Mouse (Mus musculus): Measurements from ENCODE around the gene Mef2d.
A peak's percentile ranks its signal among the peaks of the same experiment; 100 is the strongest.

The Mef2d gene

DNA sequence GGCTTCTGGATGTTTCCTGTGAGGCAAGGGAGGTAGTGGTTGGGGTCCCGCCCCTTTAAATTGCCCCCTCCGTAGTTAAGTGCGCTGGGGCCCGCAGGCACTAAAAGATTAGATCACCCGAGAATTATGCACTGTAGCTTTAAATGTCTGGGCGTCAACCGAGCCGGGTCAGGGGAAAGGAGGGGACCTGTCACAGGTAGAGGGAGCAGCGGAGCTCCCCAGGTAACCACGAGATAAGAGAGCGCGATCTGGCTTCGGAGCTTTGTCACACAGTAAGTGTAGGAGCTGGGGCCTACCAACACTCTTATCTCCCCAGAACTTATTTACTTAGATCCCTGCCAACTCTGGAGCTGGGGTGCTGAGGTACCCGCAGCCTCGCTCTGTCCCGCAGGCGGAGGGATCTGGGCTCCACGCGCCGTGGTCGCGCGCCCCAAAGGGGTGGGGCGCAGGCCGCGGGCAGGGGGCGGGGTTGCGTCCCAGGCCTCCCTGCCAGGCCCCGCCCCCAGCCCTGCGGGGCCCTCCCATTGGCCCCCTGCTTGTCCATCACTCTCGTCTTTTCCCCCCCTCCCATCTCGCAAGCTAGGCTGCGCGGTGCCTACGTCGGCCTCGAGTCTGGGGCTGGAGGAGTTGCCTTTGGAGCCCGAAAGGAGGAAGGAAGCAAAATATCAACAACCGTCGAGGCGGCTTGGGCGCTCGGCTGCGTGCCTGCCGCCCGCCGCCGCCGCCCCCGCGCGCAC lies at the start of gene Mef2d:
Mef2d (plus strand) TSS at position 586 of the 737 bp plus-strand sequence.
- DNase-seq (ENCODE audit: low spot score in 2 of 2) = peak; percentile 95

DNA sequence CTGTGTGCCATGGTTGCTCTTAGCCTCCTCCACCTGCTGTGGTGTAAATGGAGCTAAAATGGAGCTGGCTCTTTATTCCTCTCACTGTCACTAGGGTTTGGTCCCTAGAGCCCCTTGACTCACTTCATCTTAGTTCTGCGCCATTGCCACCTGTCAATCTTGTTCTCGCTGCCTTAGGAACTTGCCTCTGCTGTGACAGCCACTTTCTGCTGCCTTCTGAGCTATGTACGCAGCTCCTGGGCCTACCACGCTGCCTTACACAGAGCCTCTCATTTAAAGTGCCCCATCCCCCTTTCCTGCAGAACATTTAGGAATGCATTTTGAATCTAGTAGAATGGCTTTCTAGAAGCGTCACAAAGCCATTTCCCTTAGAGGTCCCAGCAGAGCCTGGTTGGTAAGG lies 48.0 kb upstream of the Mef2d start:
- DNase-seq (ENCODE audit: low spot score in 2 of 2) = no peak

DNA sequence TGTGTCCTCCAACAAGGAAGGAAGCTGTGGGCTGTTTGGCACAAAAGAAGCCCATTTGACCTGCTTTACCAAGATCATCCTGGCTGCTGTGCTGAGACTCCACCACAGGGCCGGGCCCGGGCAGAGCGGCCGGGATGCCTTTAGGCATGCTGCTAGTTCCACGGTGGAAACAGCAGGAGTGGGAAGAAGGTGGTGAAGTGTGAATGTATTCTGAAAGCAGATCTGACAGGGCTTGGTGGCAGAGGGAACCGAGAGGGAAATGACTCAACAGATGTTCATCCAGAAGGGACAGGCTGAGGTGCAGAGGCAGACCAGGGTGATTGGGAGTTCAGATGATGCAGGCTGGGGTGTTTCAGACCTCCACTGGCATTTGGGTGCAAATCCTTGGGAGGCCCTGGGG lies 44.5 kb upstream of the Mef2d start:
- no peak for DNase-seq (ENCODE audit: low spot score in 2 of 2)

DNA sequence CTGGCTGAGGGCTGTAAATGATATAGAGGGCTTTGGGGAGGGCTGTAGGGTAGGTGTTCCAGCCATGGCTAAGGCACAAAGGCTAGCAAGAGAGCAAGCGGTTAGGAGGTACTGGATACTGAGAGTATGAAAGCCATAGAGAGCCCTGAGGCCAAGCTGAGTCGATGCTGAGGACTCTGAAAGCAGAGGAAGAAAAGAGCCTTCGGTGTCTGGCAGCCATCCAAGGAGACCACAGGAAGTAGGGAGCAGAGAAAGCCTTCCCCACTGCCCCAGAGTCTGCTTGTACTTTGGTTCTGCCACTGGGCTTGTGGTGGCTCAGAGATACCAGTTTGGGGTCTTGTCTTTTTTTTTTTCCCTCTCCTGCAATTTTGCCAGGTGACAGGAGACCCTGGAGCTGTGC lies 41.9 kb upstream of the Mef2d start:
- DNase-seq (ENCODE audit: low spot score in 2 of 2) = no peak

DNA sequence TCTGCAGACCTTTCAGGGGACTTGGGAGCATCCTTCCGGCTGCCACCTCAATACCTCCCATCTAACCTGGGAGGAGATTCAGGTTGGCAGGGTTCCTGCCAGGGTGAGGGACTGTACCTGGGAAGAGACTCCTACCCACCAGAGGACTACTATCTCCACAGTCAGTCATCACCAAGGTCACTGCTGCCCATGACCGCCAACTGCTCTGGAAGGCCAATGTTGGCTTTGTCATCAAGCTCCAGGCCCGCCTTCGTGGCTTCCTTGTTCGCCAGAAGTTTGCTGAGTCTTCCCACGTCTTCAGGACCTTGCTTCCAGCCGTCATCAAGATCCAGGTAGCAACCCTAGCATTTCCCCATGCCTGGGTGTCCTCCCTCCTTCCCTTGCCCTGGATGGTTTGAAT lies 40.4 kb upstream of the Mef2d start:
- DNase-seq (ENCODE audit: low spot score in 2 of 2) = no peak

DNA sequence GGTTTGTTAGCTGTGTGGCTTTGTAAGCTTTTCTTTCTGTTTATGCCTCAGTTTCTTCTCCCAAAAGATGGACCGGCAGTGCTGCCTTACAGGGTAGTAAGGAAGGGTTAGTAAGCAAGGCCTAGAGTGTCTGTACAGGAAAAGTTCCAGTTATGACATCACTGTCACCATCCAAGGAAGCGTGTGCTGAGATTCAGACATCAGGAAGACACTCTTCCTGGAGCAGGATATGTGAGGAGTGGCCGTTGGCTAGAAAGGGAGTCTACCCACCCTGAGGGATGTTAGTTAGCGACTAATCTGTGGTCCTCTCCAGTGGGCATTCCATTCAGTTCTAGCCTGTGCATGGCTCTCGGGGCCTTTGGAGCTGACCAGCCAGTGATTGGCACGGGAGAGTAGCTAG lies 40.0 kb upstream of the Mef2d start:
- no peak for DNase-seq (ENCODE audit: low spot score in 2 of 2)

DNA sequence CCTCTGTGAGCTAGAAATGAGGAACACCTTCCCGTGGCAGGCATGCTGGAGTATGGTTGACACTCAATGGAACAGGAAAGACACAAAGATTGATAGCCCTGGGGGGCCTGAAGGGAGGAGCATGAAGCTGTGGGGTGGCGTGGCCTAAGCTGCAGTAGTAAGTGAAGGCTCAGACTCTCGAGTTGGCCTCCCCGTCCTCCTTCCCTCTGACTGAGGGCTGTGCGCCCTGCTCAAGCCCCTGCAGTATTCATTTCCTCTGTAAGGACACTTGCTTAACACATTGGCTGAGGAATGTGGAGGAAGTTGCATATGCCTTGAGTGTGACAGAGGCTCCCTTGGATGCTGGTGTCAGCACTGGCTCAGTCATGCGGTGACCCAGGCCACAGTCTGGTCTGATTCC lies 39.6 kb upstream of the Mef2d start:
- no peak for DNase-seq (ENCODE audit: low spot score in 2 of 2)

DNA sequence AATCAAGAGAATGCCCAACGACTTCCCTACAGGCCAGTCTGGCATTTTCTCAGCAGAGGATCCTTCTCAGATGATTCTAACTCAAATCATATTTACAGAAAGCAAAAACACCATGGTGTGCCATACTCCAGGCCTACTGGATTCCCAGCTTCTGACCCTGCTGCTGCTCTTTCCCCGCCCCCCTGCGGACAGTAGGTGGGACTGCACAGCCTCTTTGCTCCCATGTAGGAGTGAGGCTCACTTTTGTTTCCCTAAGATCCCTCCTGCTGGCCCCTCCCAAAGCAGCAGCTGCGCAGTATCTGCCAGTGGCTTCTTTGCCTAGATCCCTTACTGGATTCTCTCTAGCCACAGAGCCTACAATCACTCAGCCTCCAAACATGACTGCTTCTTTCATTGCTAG lies 36.0 kb upstream of the Mef2d start:
- no peak for DNase-seq (ENCODE audit: low spot score in 2 of 2)

DNA sequence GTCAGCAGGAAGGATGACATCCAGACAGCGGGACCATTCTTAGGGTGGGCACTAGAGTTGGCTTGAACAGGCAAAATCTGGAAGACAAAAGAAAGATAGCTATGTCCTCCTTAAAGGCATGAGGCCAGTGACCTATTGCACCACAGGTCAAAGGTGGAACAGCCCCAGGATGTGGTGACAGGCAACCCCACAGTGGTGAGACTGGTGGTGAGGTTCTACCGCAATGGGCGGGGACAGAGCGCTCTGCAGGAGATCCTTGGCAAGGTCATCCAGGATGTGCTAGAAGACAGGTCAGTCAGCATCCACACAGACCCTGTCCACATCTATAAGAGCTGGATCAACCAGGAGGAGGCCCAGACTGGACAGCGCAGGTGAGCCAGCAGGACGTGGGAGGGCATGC lies 33.0 kb upstream of the Mef2d start:
- DNase-seq (ENCODE audit: low spot score in 2 of 2) = no peak

DNA sequence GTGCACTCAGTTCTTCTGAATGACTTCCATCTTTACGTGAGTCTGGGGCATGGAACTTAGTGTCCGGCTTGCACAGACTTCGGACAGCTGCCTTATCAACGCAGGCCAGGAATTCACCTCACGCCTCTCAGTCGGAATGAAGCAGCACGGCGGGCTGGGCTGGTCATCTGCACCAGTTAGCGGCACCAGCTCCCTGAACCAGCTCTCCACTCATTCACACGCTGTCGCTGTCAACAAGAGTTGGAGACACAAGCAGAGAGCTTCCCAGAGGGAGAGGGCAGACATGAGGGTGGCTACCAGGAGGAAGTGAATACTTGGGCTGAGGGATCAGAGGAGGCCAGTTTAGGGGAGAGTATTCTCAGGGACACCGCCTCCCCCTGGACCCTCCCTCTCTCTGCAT lies 27.8 kb upstream of the Mef2d start:
- DNase-seq (ENCODE audit: low spot score in 2 of 2) = no peak

DNA sequence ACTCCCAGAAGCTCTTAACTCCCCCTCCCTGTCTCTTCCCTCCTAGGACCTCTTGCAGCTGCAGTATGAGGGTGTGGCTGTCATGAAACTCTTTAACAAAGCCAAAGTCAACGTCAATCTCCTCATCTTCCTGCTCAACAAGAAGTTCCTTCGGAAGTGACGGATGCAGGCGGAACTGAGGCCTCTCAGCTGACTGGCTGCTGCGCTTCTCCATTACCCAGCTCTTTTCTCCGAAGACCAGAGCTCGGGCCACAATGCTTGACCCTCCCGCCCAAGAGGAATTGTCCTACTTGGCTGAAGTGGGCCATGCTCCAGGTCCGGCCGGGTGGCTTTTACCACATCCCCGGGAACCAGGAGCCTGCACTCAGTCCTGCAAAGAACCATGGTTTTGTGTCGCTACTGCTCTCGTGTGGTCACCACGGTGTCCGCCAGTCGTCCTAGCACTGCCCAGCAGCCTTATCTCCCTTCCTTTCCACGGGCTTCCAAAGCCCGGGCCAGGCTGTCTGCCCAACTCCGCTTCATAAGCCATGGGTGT lies 22.0 kb upstream of the Mef2d start:
- DNase-seq (ENCODE audit: low spot score in 2 of 2) = no peak

DNA sequence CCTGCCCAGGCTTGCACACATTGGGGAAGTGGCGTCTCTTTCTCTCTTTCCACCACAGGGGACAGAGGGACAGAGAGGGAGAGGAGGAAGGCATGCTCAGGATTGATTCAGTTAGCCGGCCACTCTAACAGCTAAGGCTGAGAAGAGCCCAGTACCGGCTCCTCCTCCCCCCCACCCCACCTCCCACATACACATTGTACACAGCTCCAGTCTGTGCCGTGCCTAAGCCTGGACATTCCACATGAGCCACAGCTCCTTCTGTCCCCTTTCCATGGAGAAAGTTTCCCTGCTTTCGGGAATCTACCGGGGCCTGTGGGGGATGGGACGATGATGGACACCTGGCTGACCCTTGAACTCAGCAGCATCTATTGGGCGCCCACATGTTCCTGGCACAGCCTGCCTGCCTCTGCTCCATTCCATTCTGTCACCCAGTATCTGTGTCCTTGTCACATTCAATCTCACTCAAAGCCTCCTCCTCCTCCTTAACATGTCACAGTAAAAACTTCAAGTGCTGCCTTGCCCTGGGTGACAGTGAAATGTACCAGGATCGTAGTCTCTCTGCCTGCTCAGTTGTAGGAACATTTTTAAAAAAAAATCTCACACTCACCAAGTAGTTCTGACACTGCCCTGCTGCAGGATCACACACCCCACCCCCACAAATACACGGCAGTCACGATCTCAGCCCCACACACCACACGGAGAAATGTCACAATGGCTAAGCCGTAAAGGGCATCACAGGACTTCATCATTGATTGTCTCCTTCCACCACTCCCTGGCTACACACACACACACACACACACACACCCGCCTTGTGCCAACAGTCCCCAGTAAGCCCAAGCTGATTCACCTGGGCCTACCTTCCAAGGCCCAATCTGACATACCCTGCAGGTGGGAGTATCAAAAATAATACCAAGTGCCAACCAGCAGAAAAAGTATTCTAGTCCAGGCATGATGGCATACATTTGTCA lies 20.7 kb upstream of the Mef2d start:
- no peak for DNase-seq (ENCODE audit: low spot score in 2 of 2)

DNA sequence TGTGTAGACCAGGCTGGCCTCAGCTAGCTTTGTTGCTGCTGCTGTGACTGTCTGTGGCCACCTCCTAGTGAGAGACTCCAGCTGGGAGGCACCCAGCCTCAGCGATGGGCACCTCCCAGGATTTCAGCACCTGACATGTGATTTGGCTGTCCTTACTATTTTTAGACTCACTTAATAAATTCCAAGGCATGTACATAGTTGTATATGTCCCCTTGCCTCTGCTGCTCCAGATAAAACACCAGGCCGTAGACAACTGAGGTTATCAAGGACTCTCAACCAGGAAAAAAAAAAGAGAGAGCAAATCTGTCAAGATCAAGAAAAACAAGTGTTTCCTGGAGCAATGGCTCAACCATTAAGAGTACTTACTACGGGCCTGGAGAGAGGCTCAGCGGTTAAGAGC lies 17.0 kb upstream of the Mef2d start:
- no peak for DNase-seq (ENCODE audit: low spot score in 2 of 2)

DNA sequence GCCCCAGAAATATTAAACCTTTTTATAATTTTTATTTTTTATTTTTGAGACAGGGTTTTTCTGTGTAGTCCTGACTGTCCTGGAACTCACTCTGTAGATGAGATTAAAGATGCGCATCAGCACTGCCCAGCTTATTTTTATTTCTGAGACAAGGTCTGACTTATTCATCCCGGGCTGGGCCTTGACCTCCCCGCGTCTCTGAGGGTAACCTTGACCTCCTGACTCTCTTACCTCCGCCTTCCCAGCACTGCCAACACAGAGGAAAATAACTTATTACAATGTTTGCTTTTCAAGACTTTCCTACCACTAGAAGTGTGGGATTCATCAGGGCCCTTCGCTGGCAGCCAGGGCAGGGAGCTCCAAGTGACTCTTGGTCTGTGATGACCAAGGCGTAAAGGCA lies 16.0 kb upstream of the Mef2d start:
- no peak for DNase-seq (ENCODE audit: low spot score in 2 of 2)

DNA sequence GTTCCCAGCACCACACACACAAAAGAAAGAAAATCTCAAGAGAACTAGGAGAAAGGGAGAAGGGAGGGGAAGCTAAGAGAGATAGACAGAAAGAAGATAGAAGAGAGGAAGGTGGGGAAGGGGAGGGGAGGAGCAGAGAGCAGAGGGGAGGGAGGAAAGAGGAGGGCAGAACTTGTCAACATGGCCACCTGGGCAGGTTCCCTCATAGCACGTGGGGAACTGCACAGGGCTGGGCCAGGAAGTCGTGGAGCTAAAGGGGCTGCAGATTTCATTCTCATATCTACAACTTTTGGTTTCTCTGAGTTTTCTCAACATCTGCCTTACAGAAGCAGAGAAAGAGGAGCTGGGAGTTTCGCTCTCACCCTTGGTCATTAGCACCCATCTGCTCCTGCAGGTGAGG lies 14.5 kb upstream of the Mef2d start:
- no peak for DNase-seq (ENCODE audit: low spot score in 2 of 2)

DNA sequence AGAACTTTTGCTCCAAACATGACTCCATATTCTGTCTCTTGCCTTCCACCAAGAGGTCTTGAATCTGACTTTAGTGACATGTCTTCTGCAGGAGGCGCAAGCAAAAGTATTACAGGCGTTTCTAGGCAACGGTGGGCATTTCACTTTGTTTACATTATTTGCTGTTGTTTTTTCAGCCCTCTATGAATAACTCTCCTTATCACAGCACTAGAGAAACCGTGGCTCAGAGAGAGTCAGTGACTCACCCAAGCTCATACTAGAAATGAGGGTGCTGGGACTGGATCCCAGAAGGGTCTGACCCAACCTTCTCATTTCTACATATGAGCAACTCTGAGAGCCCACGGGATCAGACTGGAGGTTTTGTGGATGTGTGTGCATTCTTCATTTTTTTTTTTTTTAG lies 14.1 kb upstream of the Mef2d start:
- DNase-seq (ENCODE audit: low spot score in 2 of 2) = no peak

DNA sequence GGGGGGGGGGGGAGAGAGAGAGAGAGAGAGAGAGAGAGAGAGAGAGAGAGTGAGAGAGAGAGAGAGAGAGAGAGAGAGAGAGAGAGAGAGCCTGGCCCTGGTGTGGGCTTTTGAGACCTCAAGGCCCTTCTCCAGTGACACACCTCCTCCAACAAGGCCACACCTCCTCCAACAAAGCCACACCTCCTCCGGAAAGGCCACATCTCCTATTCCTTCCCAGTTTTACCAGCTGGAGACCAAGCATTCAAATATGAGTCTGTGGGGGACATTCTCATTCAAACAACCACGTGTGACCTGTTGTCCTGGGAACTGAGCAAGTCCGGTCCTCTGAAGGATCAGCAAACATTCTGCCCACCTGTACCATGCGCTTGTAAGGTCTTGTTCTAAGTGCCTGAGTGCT lies 13.2 kb upstream of the Mef2d start:
- DNase-seq (ENCODE audit: low spot score in 2 of 2) = no peak

DNA sequence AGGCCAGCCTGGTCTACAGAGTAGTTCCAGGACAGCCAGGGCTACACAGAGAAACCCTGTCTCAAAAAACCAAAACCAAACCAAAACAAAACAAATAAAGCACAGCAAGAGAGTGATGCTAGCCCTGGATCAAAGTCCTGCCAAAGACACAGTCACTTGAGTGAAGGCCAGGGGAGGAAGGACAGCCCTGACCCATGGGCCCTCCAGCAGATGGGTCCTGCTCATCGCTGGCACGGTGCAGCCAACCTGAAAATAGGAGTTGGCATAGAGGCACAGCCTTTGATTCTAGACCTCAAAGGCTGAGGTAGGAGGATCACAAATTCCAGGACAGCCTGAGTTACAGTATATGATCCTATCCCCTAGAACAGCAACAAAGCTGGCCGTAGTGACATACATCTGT lies 11.1 kb upstream of the Mef2d start:
- no peak for DNase-seq (ENCODE audit: low spot score in 2 of 2)

DNA sequence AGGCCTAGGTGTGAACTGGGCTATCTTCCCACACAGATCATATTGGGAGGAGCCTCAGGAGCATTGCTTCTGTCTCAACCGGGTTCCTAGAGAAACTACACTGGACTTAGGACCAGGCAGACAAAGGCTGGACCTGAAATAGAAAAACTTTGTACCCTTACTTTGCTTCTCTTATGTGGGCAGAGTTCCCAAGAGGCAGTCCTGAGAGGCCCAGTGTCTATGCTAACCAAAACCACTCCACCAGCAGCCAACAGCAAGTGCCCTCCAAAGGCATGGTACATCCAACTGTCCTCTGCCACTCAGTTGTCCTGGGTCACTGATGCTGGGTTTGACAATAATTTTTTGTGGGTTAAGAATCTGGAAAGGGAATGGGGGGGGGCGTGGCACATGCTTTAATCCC lies 9.7 kb upstream of the Mef2d start:
- DNase-seq (ENCODE audit: low spot score in 2 of 2) = no peak

DNA sequence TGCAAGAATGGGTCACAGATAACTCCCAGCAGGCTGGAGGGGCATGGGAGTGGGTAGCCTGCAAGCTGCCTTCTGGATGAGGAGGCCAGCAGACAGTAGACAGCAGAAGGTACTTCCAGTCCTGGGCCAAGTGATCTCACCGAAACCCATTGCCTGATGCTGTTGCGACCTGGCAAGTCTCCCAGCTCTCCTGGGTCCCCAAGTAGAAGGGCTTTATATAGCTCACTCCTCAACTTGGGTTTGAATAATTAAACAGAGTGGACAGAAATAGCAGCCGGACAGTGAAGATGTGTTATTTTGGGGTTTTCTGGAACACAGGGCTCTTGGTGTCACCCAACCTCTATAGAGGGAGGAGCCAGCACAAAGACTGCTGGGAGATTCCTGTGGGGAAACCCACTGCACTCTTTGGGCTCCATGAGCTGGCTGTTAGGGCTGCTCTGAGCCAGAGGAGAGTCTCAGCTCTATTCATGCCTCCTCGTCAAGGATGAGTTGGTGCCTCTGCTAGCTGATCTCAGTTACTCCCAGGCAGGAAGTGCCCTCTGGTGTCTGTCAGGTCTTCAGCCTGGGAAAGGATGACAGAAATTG lies 8.9 kb upstream of the Mef2d start:
- DNase-seq (ENCODE audit: low spot score in 2 of 2) = no peak

DNA sequence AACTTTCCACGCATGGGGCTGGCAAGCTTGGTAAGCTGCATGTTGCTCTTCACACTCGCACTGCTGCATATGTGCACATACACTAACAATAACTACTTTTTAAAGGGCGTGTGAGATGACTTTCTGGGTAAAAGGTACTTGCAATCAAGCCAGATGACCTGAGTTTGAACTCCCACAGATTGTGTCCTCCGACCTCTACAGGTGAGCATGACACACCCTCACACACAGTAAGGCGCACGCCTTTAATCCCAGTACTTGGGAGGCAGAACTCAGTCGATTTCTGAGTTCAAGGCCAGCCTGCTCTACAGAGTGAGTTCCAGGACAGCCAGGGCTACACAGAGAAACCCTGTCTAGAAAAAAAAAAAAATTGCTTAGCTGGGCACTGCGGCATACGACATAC lies 5.8 kb upstream of the Mef2d start:
- no peak for DNase-seq (ENCODE audit: low spot score in 2 of 2)

DNA sequence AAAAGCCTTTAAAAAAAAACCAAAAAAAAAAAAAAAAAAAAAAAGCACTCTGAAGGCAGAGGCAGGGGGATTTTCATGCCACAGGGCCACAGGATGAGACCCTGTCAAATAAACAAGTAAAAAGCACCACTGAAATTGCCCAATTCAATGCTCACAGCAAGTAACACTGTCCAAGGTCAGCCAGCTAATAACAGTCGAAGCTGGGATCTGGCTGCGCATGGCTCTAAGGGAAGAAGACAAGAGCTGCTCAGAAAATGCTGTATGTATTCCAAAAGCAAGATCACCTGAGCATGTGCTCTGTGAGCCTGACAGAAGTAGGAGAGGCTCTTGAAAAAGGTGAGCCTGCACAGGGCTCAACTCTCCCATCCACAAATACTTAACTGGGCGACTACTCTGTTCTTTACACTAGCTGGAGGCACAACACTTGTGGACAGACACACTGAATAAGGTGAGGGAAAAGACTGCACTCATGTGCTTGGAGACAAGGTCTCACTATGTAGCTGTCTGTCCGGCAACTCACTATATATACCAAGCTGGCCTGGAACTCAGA lies 5.2 kb upstream of the Mef2d start:
- DNase-seq (ENCODE audit: low spot score in 2 of 2) = no peak
